Mouse (Mus musculus): ENCODE data around the gene Chd2. TPM values are rescaled to one million over a fixed set of nuclear protein-coding genes. Genes with fewer than 3 reads are reported as not detected.
"Not testable (repeated sequence)": the region's sequence is repeated elsewhere in the genome, so short reads cannot be mapped to it uniquely, and the experiment has no call there.

Gene Chd2
- polyA plus RNA-seq, 1 experiment: 28.0 TPM

DNA sequence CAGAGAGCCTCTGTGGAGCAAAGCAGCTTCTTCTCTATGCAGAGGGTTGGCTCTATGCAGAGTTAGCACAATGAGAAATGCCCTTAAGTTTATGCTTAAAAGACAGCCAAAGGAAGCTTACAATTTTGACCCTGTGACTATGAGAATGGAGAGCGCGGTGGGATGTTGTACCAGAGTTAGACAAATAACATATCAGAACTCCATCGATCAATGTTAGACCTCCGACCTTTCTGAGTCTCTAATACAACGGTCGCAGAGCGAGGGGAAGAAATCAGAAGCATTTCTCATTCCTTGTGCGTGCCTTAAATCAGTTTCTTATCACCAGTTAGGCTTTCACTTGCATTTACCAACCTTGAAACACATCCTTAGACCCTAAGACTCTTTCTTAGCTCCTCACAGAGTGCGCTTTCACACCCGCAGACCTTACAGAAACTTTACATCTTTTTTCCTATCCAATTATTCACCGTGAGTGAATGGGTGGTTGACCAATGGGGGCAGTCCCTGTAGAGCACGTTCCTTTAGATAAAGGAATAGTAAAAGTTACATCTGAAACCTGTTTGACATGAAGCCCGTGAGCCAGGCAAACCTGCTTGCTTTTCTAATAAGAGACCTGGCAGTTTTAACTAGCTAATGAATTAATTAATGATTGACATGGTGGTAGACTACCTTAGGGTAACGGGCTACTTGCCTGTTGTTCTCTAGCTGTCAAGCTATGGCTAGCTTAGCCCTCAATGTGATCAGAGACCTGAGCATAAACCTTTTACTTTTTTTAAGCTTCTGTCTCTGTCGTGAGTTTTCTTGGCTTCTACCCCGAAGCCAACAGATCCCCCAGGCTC, 34.7 kb upstream of the Chd2 start:
- Histone ChIP-seq H3K36me3 (ENCODE audit: control insufficient read depth, insufficient read depth, low read length) (no peaks in the 10 kb centered on the region), H3K27me3 (ENCODE audit: control insufficient read depth, insufficient read depth, low read length) (no peaks in the 10 kb centered on the region), H3K27ac (ENCODE audit: insufficient read depth, low read depth, low read length) (no peak overlapping the region), H3K4me1 (ENCODE audit: control insufficient read depth, insufficient read depth, insufficient read length, low read length) (peaks cover 20% of the 10 kb centered on the region), H3K4me3 (ENCODE audit: low read depth, low read length) (no peak overlapping the region)
- no peak for TF ChIP-seq POLR2A (IDR thresholded peaks at IDR 0.05; ENCODE audit: low read depth, low read length)
- TF ChIP-seq CTCF (IDR thresholded peaks at IDR 0.05; ENCODE audit: extremely low read depth, insufficient read length, insufficient replicate concordance, low read depth, low read length): no peak
- WGBS: 40% methylated on average over 16 of the region's 16 CpGs

GRCm38 (mm10) chr7:73575257-73575656, 33.6 kb upstream of the Chd2 start:
- Histone ChIP-seq H3K4me3 (ENCODE audit: low read depth, low read length) (0 out of 2 replicates have a peak overlapping the region, but pooled peaks have one; percentile 10), H3K27me3 (ENCODE audit: control insufficient read depth, insufficient read depth, low read length) (no peaks in the 10 kb centered on the region), H3K4me1 (ENCODE audit: control insufficient read depth, insufficient read depth, insufficient read length, low read length) (peaks cover 20% of the 10 kb centered on the region), H3K27ac (ENCODE audit: insufficient read depth, low read depth, low read length) (peak overlapping the region; percentile 85), H3K36me3 (ENCODE audit: control insufficient read depth, insufficient read depth, low read length) (no peaks in the 10 kb centered on the region)
- 21% methylated on average over 8 of the region's 8 CpGs for WGBS
- TF ChIP-seq POLR2A (IDR thresholded peaks at IDR 0.05; ENCODE audit: low read depth, low read length) (no peak), CTCF (IDR thresholded peaks at IDR 0.05; ENCODE audit: extremely low read depth, insufficient read length, insufficient replicate concordance, low read depth, low read length) (no peak)

DNA sequence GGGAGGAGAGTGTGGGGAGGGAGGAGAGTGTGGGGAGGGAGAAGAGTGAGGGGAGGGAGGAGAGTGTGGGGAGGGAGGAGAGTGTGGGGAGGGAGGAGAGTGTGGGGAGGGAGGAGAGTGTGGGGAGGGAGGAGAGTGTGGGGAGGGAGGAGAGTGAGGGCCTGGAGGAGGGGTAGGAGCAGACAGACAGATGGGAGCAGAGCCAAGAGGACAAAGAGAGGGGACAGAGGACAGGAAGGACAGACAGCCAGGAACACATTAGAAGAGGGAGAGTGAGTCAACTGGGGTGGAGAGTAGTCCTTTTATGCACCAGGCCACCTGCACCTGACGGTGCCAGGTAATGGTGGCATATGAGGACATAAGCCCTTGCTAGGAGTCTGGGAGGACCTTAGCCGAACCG, 33.0 kb upstream of the Chd2 start:
- H3K4me3 ChIP-seq (ENCODE audit: low read depth, low read length); H3K27me3 ChIP-seq (ENCODE audit: control insufficient read depth, insufficient read depth, low read length); H3K36me3 ChIP-seq (ENCODE audit: control insufficient read depth, insufficient read depth, low read length): not testable (repeated sequence)
- Histone ChIP-seq H3K27ac (ENCODE audit: insufficient read depth, low read depth, low read length) (peak overlapping the region; percentile 85), H3K4me1 (ENCODE audit: control insufficient read depth, insufficient read depth, insufficient read length, low read length) (peaks cover 20% of the 10 kb centered on the region)
- 24% methylated on average over 3 of the region's 3 CpGs for WGBS

DNA sequence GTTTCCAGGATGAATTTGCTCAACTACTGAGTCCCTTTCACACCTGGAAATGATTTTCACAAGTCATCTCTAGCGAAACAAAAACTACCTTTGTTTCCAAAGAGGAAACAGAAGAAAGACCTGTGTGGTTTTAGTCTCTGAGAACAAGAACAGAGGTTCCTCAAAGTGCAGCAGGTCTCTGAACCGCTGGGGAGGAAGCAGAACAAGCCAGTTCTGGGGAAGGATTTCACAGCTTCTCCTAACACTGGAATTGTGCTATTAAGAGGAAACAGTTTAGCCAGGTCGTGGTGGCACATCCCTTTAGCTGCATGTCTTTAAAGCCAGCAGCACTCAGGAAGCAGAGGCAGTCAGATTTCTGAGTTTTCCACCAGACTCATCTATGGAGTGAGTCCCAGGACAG, 30.9 kb upstream of the Chd2 start:
- no peak overlapping the region for H3K4me3 ChIP-seq (ENCODE audit: low read depth, low read length)
- H3K27ac ChIP-seq (ENCODE audit: insufficient read depth, low read depth, low read length): peak overlapping the region; percentile 60; the same call in 1 of the 2 replicates
- no peaks in the 10 kb centered on the region for H3K27me3 ChIP-seq (ENCODE audit: control insufficient read depth, insufficient read depth, low read length)
- no peak for TF ChIP-seq POLR2A (IDR thresholded peaks at IDR 0.05; ENCODE audit: low read depth, low read length)
- TF ChIP-seq CTCF (IDR thresholded peaks at IDR 0.05; ENCODE audit: extremely low read depth, insufficient read length, insufficient replicate concordance, low read depth, low read length): no peak
- peaks cover 14% of the 10 kb centered on the region; the same call in 1 of the 2 replicates for H3K4me1 ChIP-seq (ENCODE audit: control insufficient read depth, insufficient read depth, insufficient read length, low read length)
- 57% methylated on average over 3 of the region's 3 CpGs for WGBS
- no peaks in the 10 kb centered on the region for H3K36me3 ChIP-seq (ENCODE audit: control insufficient read depth, insufficient read depth, low read length)

- H3K27ac ChIP-seq (ENCODE audit: insufficient read depth, low read depth, low read length): no peak overlapping the region
- 91% methylated on average over 3 of the region's 3 CpGs for WGBS
- H3K4me1 ChIP-seq (ENCODE audit: control insufficient read depth, insufficient read depth, insufficient read length, low read length): peaks cover 16% of the 10 kb centered on the region; the same call in 1 of the 2 replicates
- no peak overlapping the region for H3K4me3 ChIP-seq (ENCODE audit: low read depth, low read length)
- no peaks in the 10 kb centered on the region for H3K36me3 ChIP-seq (ENCODE audit: control insufficient read depth, insufficient read depth, low read length)
- H3K27me3 ChIP-seq (ENCODE audit: control insufficient read depth, insufficient read depth, low read length): no peaks in the 10 kb centered on the region
- TF ChIP-seq CTCF (IDR thresholded peaks at IDR 0.05; ENCODE audit: extremely low read depth, insufficient read length, insufficient replicate concordance, low read depth, low read length) (no peak), POLR2A (IDR thresholded peaks at IDR 0.05; ENCODE audit: low read depth, low read length) (no peak)
Observed at GRCm38 (mm10) chr7:73568801-73569403, 27.3 kb upstream of the Chd2 start.

GRCm38 (mm10) chr7:73567754-73568161, 26.1 kb upstream of the Chd2 start:
- TF ChIP-seq POLR2A (IDR thresholded peaks at IDR 0.05; ENCODE audit: low read depth, low read length) (no peak), CTCF (IDR thresholded peaks at IDR 0.05; ENCODE audit: extremely low read depth, insufficient read length, insufficient replicate concordance, low read depth, low read length) (no peak)
- Histone ChIP-seq H3K27me3 (ENCODE audit: control insufficient read depth, insufficient read depth, low read length) (no peaks in the 10 kb centered on the region), H3K27ac (ENCODE audit: insufficient read depth, low read depth, low read length) (no peak overlapping the region), H3K4me3 (ENCODE audit: low read depth, low read length) (no peak overlapping the region), H3K36me3 (ENCODE audit: control insufficient read depth, insufficient read depth, low read length) (no peaks in the 10 kb centered on the region), H3K4me1 (ENCODE audit: control insufficient read depth, insufficient read depth, insufficient read length, low read length) (peaks cover 13% of the 10 kb centered on the region; the same call in 1 of the 2 replicates)
- 80% methylated on average over 4 of the region's 4 CpGs for WGBS

GRCm38 (mm10) chr7:73564131-73564530, 22.5 kb upstream of the Chd2 start:
- Histone ChIP-seq H3K27me3 (ENCODE audit: control insufficient read depth, insufficient read depth, low read length) (no peaks in the 10 kb centered on the region), H3K36me3 (ENCODE audit: control insufficient read depth, insufficient read depth, low read length) (no peaks in the 10 kb centered on the region), H3K4me1 (ENCODE audit: control insufficient read depth, insufficient read depth, insufficient read length, low read length) (peaks cover 16% of the 10 kb centered on the region; the same call in 1 of the 2 replicates), H3K27ac (ENCODE audit: insufficient read depth, low read depth, low read length) (no peak overlapping the region; the same call in 1 of the 2 replicates), H3K4me3 (ENCODE audit: low read depth, low read length) (no peak overlapping the region)
- WGBS: 55% methylated on average over 6 of the region's 6 CpGs
- TF ChIP-seq POLR2A (IDR thresholded peaks at IDR 0.05; ENCODE audit: low read depth, low read length) (no peak), CTCF (IDR thresholded peaks at IDR 0.05; ENCODE audit: extremely low read depth, insufficient read length, insufficient replicate concordance, low read depth, low read length) (no peak)

Data from small intestine, adult 2 months (tissue).